Mouse (Mus musculus): Measurements from ENCODE around the gene Nhsl1.
"Not testable (repeated sequence)": the region's sequence is repeated elsewhere in the genome, so short reads cannot be mapped to it uniquely, and the experiment has no call there.

Nhsl1 gene

DNA sequence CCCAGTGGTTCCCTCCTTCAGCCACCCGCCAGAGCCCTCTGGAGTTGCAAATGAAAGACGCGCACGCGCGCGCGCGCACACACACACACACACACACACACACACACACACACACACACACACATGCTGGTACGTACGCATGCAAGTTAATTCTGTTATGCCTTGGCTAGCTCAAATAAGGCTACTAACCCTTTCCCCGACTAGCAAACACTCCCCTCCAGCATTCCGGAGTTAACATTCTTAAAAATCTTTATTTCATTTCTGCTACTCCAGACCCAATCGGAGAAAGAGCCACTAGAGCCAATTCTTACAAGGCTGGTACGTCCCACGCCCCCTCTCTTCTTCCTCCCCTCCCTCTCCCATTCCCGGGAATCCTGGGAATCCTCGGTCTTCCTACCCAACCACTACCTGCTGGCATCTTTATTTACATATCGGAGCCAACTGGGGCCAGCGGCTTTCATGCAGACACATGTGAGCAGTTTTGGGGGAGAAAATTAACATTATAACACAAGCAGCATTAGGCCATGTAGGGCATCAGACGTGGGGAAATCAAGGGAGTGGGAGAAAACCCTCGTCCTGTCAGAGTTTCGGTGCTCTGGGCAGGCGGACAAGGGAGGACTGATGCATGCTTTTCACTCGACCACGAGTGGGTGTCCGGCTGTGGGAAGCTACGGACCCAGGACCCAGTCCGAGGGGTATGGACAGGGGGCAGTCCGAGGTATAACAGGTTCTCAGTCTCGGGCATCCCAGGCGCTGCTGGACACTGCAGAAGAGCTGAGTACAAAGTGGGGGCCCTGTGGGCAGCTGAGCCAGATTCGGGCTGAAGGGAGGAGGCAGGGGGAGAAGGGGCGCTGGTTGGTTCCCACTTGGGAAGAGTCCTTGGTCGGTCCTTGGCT lies 230.8 kb downstream of the Nhsl1 start:
- DNase-seq, result no peak

DNA sequence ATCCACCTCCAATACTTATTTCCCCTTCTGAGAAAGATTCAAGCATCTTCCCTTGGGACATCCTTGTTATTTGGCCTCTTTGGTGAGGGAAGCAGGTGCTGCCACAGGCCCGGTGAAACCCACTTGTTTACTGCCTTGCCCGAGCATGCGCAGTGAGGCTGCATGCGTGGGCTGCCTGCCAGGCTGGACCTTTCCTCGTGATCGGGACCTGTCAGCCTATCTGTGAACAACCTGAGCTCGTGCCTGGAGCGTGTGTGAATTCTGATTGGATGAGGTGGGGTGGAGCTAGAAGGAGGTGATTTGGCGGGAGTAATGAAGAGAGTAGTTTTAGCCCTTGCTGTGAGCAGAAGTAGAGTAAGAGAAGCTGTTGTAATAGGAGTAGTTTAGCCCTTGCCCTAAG lies 240.3 kb downstream of the Nhsl1 start:
- DNase-seq, result not testable (repeated sequence)

DNA sequence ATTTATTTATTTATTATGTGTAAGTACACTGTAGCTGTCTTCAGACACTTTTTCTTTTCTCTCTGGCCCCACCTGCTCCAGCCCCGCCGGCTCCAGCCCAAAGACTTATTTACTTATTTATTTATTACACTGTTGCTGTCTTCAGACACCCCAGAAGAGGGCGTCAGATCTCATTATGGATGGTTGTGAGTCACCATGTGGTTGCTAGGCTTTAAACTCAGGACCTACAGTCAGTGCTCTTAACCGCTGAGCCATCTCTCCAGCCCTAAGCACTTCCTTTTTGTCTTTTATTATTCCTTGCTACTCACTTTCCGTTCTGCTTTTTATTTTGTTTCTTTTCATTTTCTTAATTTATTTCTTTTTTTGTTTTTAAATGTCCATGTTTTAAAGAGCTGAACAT lies 242.7 kb downstream of the Nhsl1 start:
- DNase-seq, result no peak

DNA sequence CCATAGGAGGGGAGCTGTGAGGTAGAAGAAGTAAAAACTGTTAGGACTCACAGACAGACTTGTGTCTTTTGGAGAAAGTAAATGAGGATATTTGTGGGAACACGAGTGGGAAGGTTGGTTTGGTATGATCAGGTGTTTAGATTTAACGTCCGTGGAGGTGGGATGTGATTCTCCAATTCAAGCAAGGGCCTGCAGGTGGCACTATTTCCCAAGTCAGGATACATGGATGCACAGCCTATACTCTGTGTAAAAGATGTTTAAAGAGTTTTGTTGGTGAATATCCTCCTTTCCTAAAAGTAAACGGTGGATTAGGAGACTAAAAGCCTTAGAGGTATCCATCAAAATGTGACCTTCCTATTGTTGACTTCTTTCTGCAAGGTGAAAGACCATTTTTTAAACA lies 244.2 kb downstream of the Nhsl1 start:
- peak; percentile 22 for DNase-seq

DNA sequence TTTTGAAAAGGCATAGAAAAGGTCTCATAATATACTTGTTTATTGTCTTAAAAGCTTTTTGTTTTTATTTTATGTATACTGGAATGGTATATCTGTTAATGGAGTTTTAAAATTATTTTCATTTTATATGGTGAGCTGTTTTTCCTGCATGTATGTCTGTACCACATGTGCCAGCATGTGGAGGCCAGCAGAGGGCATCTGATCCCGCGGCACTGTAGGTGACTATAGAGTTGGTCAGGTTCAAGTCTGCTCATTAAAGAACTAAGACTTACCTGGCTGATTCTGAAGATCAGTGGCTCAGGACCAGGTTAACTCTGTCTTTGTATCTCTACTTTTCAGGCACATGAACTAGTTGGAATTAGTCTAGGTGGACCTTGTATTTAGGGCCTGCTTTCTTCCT lies 253.8 kb downstream of the Nhsl1 start:
- no peak for DNase-seq

Measured in cerebellum, adult 11-12 months (tissue).